Mouse (Mus musculus) left cerebral cortex, postnatal 25 days (tissue): ENCODE measurements around the gene Fam186b. TPM values are rescaled to one million over a fixed set of nuclear protein-coding genes. Genes with fewer than 3 reads are reported as not detected.

Experiments
- DNase-seq, 2 experiments: peaks; one replicate each; pipeline ENCODE4 v3.0.0; 2022; ENCODE audit warnings: low spot score in 2 of 2, mixed read lengths in 1 of 2
- intact Hi-C: fragments of 180-260 bp; cut with DNase I; formaldehyde crosslinking; loops from one replicate; pipeline ENCODE4 v1.15.1; 2025
- total RNA-seq, 2 experiments: library from RNA; stranded (reverse); gene quantifications; 2 replicates each; pipeline ENCODE4 v1.2.3; 2021

The Fam186b gene
- total RNA-seq, 2 experiments from 2014 or later = 1.6 to 1.9 TPM

DNA sequence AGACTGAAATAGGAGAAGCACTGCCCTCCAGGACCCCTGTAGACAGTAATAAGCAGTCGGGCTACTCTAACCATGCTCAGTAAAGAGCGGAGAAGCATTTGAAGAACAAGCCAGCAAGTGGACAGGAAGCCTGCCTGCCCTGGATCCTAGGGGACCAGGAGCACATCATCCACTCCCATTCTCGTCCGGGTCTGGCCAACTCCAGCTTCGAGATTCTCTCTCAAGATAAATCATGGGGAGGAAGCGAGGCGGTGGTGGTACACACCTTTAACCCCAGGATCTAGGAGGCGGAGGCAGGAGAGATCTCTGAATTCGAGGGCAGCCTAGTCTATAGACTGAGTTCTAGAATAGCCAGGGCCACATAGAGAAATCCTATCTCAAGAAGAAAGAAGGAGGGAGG is 28.5 kb upstream of the Fam186b start:
- intact Hi-C loops = no loop called here
- no peak for DNase-seq

DNA sequence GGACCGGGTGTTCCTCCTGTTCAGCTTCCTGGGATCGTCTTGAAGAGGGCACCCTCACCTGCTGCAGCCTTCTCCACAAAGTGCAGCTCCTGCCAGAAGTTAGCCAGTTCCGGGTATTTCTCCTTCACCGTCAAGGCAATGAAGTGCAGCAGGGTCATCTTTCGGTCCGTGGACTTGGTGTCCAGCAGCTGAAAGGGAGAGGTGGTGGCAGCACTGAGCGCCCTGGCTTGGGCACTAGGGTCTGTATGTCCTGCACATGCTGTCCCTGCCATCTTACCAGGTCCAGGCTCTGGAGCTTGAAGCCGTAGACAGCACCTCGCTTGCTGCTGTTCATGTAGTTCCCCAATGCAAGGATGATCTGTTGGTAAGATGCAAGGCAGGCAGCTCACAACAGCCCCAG is 25.3 kb upstream of the Fam186b start:
- DNase-seq = no peak
- intact Hi-C loops = no loop called here

DNA sequence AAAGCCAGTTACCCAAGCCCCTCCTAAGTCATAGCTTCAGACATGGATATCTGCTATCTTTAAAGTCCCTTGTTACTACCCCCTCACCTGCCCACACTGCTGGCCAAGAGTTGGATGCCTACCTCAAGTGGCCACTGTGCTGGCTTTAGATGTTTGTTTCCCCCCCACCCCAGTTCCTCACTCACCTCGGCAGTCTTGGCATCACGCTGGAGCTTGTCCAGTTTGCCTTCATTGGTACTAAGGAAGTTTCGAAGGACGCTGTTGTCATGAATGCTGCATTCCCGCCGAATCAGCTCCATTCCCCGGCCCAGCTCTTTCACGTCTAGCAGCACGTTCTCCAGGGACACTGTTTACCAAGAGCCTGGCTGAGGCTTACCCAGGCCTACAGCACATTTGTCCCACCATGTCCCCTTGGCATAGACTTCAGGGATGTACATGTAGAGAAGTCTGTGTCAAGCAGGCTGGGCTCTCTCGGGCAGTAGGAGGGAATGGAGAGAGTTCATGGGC is 24.5 kb upstream of the Fam186b start:
- no peak for DNase-seq
- intact Hi-C loops = no loop called here

DNA sequence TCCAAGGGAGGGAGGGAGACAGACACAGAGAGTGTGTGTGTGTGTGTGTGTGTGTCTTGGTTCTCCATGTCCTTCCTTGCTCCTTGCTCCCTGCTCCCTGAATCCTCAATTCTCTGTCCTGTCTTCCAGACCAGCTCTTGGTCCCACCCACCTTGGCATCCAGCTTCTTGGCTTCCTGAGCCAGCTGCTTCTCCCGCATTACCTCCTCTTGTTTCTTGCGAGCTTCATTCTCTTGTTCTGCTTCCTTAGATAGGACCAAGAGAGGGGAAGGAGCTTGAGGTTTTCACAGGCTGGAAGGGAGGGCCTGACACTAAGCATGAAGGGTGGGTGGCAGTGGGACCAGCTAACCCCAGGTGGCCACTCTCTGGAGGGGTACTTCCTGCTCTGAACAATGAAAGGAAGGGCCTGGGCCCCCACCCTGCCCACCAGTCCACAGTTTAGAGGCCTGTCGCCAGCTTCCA is 23.8 kb upstream of the Fam186b start:
- intact Hi-C loops = loop anchor here (5.0 kb wide), 1 partner anchor 153 kb away; the partner anchor contains the start of gene Bcdin3d
- no peak for DNase-seq

DNA sequence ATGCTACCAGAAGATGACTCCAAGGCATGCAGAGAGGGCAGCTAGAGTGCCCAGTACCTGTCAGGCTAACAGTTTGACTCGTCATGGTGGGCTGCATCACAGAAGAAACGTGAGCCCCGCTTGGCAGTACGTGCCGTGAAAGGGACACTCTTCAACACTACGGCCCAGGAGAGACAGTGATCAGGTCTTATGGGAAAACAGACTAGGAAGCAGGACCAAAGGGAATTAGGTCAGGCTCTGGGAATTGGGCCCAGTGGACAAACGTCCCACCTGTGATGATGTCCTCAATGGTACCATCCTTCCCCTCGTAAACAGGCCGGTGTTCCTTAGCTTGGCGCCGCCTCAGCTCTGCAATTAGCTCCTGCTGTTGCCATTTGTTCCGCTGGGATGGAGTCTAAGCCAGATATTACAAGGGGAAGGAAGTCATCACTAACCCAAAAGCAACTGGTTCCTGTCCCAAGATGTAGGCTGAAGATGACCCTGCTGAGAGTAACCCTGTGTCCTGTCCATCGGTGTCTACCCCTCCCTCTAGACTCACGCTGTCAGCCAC is 23.2 kb upstream of the Fam186b start:
- intact Hi-C loops = loop anchor here (5.0 kb wide), 1 partner anchor 153 kb away; the partner anchor contains the start of gene Bcdin3d
- DNase-seq = no peak

DNA sequence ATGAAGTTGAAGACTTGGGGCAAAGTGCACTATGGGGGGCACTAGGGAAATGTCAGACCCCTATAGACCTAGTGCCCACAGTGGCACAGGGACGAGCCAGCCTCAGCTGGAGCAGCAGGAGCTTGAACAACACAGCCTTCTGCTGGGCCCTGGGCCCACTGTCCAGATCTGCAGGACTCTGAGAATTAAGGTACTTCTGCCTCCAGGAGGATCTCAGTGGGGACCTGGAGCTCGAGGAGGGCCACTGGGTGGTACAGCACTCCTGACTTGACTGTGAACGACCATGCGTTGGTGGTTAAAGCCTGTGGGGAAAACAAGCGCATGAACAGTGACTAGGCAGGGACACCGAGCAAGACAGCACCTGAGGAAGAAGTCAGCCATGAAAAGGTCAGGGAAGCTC is 22.4 kb upstream of the Fam186b start:
- intact Hi-C loops = loop anchor here (5.0 kb wide), 1 partner anchor 154 kb away; the partner anchor contains the start of gene Bcdin3d
- no peak for DNase-seq

DNA sequence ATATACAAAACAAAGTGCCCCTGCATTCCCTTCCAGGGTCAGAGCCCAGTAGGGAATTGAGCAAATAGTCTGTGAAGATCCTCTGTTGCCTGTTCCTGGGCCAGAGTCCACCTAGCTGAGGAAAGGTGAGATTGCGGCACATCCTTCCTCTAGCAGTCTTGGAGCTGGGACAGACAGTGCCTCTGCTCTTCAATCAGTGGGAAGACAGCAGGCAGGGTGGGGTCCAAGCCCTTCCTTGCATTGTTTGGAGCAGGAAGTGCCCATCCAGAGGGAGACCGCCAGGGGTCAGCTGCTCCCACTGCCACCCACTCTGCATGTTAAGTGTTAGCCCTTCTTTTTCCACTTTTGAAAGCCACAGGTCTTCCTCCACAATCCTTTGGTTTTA is 21.6 kb upstream of the Fam186b start:
- no peak for DNase-seq
- intact Hi-C loops = loop anchor here (2.0 to 5.0 kb wide), 2 partner anchors 54 to 155 kb away; partner anchors contain the start of genes Bcdin3d and Fmnl3

DNA sequence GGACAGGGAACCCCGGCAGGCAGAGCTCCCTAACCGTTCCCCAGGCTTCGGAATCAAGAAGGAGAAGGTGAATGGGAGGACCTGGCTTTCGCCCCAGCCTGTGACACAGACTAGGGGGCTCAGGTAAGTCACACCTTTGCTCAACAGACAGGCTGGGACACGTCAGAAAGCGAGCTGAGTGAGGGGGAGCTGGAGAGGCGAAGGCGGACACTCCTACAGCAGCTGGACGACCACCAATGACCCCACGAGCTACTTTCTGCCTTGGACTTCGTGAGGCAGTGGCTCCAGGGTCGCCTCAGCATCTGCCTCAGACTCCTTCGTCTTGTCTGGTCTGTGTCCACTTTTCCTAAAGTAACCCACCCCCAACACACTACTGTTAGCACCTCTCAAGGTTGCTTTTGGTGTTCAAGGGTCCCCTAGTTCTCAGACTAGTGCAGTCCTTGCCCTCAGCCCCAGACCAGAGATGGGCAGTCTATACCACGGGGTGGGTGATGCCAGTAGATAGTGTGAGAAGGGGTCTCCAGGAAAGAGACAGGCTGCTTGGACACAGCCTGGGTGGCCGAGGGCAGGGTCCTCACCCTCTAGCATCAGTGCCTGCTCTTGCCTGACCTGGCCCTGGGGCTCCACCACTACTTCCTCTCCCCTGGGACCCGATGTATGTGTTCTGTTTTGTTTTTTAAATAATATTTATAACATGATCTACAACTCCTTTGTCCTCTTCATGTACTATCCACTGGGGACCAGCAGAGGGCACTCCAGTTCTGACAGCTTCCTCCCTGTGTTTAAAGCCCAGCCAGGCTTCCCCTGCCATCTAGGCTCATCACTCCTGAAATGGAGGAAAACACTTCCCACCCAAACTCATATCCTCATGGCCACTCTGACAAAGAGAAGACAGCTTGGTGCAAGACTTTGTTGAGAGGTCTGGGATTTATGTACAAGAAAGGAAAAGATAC is 20.9 kb upstream of the Fam186b start:
- intact Hi-C loops = loop anchor here (2.0 to 5.0 kb wide), 2 partner anchors 54 to 156 kb away; partner anchors contain the start of genes Bcdin3d and Fmnl3
- peak; percentile 81 to 85 for DNase-seq

DNA sequence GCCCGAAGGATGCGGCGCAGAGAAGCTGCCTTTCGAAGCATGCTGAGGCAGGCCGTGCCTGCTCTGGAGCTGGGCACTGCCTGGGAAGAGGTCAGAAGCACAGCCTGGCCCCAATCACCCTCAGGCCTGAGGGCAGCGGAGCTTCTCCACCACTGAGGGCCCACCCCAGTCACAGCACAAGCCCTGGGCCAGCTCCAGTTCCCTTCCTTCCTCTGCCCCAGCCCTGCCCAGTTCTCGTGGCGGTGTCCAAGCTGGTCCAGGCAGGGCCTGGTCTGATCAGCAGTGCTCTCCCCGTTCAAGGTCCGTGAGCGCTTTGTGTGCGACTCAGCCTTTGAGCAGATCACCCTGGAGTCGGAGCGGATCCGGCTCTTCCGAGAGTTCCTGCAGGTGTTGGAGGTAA is 19.2 kb upstream of the Fam186b start:
- DNase-seq = no peak
- intact Hi-C loops = loop anchor here (5.0 kb wide), 1 partner anchor 157 kb away; the partner anchor contains the start of gene Bcdin3d

DNA sequence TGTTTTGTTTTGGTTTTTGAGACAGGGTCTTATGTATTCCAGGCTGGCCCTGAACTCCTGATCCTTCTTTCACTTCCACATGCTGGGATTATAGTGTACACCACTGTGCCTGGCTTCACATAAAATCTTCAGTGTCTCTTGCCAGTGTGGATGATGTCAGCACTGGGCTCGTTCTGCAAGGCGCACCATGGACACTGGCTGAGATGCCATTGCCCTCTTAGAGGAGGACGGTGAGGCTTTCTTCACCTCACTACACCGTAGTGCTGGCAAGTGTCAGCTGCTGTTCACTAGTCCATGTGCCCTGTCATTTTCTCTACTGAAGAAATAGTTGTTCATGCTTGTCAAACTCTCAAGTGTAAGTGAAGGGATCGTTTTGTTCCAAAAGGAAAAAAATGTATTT is 14.9 kb upstream of the Fam186b start:
- intact Hi-C loops = no loop called here

DNA sequence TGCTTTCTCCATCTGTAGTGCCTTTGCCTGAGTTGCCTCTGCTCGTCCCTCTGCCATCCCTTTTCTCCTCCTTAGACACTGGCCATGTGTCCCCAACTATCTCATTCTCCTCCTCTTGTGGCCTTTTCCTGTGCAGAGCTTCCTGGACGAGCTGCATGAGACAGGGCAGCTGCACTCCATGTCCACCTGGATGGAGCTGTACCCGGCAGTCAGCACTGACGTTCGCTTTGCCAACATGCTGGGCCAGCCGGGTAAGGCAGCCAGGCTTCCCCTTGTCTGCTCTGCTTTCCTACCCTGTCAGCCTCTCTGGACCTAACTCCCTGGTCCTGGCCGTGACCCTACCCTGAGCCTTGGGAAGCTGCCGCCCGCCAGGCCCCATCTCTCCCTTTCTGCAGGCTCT is 13.9 kb upstream of the Fam186b start:
- no peak for DNase-seq
- intact Hi-C loops = no loop called here

More for the DNA sequence above, 14.9 kb upstream of the Fam186b start:
- DNase-seq = no peak

DNA sequence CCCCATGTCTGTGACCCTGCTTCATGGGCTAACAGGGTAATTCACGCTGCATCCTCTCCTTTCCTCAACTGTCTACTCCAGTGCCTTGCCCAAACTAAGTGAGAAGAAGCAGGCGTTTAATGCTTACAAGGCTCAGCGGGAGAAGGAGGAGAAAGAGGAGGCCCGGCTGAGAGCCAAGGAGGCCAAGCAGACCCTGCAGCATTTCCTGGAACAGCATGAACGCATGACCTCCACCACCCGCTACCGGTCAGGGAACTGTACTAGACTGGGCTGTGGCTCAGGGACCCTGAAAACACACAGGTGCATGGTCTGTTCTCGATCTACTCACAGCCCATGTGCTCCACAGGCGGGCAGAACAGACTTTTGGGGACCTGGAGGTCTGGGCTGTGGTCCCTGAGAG is 11.8 kb upstream of the Fam186b start:
- intact Hi-C loops = no loop called here
- DNase-seq = no peak

DNA sequence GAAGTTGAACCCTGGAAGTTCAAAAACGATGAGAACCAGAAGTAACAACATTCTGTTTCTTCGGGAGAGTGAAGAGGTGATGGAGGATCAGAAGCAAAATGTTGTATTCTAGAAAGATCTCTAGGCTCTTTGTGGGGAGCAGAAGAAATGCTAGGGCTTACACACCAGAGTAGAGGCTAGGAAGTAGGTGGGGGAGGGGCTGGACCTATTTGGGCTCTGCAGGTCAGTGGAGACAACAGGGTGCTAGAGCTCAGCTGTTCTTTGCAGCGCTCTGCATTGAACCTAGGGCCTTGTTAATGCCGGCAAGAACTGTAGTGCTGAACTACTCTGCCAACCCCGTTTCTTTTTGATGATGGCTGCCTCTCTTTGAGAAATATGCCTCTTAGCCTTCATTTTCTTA is 525 bp upstream of the Fam186b start:
- DNase-seq = no peak
- intact Hi-C loops = no loop called here

DNA sequence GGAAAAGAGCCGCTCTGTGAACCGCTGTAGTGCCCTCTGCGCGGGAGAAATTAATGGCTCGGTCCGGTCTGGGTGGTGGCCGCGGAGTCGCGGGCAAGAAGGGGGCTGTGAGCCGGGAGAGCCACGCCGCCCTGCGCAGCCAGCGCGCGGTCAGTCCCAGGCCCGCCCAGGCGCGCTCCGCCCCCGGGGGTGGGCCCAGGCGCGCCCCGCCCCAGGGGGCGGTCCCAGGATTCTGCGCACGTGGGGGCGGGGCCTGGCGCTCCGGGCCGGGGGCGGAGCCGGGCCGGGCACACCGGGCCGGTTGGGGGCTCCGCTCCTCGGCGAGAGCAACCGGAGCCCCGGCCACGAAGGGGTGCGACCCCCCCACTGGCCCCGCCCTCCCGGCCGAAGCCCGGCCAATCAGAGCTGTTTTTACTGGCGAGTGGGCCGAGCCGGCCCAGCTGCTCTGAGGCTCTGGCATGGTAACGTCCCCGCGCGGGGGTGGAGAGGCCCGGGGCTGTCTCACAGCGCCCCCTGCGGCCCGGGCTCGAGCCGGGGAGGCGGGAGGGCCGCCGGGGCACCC is 794 bp downstream of the Fam186b start, which contains the start of gene Prpf40b:
Gene Prpf40b (plus strand): TSS at position 275 of the 562 bp plus-strand sequence.
- peak; percentile 97 for DNase-seq
- intact Hi-C loops = no loop called here

DNA sequence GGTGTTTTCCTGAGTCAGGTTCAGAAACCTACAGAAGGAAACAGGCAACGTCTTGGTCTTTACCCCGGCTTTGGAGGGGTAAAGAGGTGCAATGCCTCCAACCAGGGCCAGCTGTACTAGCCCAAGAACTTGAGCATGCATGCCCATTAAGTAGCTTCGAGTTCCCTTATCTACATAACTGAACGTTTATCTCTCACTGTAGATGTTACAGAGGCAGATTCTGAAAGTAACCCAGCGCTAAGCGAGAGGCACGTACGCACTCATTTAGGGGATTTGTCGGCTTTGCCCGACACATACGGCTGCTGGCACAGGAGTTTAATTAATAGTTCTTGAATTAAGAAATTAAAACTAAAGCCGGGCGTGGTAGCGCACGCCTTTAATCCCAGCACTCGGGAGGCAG is 1.4 kb downstream of the Fam186b start:
- DNase-seq = no peak
- intact Hi-C loops = no loop called here

DNA sequence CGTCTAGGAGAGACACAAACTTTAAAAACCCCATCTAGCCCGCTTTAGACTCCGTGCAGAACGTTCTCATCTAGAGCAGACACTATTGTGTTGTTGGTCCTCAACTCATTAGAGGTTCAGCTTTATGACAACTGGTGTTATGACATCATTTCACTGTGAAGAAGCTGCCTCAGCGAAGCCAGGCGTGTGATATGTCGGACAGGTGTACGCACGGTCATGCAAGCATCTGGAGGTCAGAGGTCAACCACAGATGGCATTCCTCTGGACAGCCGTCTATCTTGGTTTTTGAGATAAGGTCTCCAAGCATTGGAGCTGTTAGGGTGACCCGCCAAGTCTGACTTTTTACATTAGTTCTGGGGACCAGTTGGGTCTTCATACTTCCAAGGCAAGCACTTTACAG is 5.1 kb downstream of the Fam186b start:
- no peak for DNase-seq

DNA sequence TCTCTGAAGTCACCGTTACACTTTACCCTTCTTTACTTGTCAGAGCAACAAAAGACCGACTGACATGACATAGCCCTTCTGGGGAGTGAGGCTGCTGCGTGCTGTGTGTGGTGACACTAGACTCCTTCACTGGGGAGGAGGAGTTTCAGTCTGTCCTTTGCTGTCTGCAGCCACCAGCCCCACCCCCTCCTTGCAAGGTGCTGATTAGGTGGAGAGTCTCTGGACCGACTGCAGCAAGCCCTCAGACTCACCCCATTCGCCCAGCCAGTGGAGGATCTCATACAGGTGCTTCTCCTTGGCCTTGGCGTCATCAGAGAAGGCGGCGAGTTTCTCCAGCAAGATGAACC is 10.5 kb downstream of the Fam186b start:
- intact Hi-C loops = no loop called here
- no peak for DNase-seq

More for the DNA sequence above, 5.1 kb downstream of the Fam186b start:
- intact Hi-C loops = no loop called here

DNA sequence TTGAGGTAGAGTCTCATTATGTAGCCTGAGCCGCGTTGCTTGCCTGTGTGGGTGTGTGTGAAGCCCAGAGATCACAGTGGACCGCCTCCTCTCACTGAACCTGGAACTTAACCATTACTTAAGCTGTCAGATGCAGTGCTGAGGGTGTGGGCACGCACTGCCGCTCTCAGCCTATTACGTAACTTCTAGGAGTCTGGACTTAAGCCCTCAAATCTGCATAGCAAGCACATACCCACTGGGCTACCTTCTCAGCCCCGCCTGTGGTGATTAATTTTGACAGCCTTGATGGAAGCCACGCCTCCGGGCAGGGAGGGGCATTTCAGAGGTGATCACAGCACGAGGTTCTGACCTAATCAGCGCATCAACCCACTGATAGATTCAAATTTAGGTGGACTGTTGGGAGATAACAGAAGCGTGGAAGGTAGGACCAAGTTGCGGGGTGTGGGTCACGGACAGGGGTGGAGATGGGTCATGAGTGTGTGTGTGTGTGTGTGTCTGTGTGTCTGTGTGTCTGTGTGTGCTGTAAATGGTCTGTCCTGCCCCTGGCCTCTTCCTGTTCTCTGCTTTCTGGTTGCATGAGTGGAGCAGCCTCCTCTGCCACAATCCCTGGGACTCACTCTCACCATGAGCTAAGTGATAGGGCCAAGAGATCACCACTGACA is 11.0 kb downstream of the Fam186b start:
- intact Hi-C loops = no loop called here
- peak in 1 of 2 experiments; percentile 19 for DNase-seq

DNA sequence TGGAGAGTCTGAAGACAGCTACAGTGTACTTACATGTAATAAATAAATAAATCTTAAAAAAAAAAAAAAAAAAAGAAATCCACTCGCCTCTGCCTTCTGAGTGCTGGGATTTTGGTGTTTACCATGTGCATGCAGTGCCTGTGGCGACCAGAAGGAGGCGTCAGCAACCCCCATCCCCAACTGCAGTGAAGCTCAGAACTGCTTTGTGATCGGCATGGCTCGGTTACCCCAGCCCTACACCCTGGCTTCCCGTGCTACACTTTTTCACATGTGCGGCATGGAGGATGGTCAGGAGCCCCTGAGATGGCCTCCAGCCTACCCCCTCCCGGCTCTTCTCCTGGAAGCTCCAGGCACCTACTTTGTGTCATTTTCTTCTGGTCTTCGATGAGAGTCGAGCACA is 12.2 kb downstream of the Fam186b start:
- intact Hi-C loops = no loop called here
- no peak for DNase-seq

DNA sequence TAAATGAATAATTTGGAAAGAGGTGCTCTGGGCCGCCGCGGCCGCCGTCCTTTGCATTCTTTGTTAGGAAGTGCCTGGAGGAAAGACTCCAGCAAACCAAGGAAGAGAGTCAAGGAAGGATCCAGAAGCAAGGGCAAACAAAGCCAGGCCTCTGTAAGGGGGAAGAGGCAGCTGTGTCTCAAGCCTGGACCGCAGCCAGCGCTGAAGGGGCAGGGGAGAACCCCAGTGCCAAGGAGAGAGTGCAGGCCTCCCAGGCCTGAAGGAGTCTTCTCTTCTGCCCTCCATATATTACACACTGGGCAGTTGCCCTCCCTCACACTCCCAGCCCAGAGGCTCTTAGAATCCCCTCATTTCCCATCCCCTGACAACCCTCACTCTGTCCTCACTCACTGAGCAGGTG is 17.4 kb downstream of the Fam186b start:
- intact Hi-C loops = no loop called here
- DNase-seq = no peak
